Mouse (Mus musculus) MEL (cell line): ENCODE measurements around the gene Mcl1.

ENCODE experiments used
- CTCF ChIP-seq, 3 experiments: IDR thresholded peaks in 2 of 3; conservative IDR thresholded peaks in 1 of 3; 2 replicates each; pipeline ENCODE4 v1.5.1; 2011 to 2012; ENCODE audit warnings: low read length in 3 of 3, low read depth in 2 of 3, mild to moderate bottlenecking in 2 of 3, improper control_type of control experiment in 1 of 3, inconsistent platforms in 1 of 3, mixed read lengths in 1 of 3, moderate library complexity in 1 of 3; ENCODE audit not compliant: control insufficient read depth in 1 of 3, insufficient read depth in 1 of 3, poor library complexity in 1 of 3, severe bottlenecking in 1 of 3
- HCFC1 ChIP-seq: IDR thresholded peaks from 2 replicates; pipeline ENCODE4 v1.6.1; 2012; ENCODE audit warnings: low read depth, mild to moderate bottlenecking, inconsistent platforms, low read length, improper control_type of control experiment, moderate library complexity
- KAT2A ChIP-seq: conservative IDR thresholded peaks from 2 replicates; pipeline ENCODE4 v1.6.1; 2012; ENCODE audit warnings: low read depth, low read length, improper control_type of control experiment, inconsistent platforms
- MEF2A ChIP-seq: IDR thresholded peaks from 2 replicates; pipeline ENCODE4 v1.6.1; 2014; ENCODE audit warnings: low read depth, mild to moderate bottlenecking, inconsistent platforms, low read length, improper control_type of control experiment; ENCODE audit not compliant: poor library complexity, insufficient replicate concordance, severe bottlenecking; ENCODE audit errors: extremely low read depth
- POLR2A ChIP-seq, 2 experiments: IDR thresholded peaks; 2 replicates each; pipeline ENCODE4 v1.6.1; 2011 to 2012; ENCODE audit warnings: low read length in 2 of 2, mild to moderate bottlenecking in 2 of 2, control low read depth in 1 of 2, improper control_type of control experiment in 1 of 2, low read depth in 1 of 2, moderate library complexity in 1 of 2; ENCODE audit not compliant: control insufficient read depth in 1 of 2, insufficient read depth in 1 of 2, poor library complexity in 1 of 2
- RCOR1 ChIP-seq: IDR thresholded peaks from 2 replicates; pipeline ENCODE4 v1.6.1; 2012; ENCODE audit warnings: low read depth, mild to moderate bottlenecking, inconsistent platforms, low read length, improper control_type of control experiment

DNA sequence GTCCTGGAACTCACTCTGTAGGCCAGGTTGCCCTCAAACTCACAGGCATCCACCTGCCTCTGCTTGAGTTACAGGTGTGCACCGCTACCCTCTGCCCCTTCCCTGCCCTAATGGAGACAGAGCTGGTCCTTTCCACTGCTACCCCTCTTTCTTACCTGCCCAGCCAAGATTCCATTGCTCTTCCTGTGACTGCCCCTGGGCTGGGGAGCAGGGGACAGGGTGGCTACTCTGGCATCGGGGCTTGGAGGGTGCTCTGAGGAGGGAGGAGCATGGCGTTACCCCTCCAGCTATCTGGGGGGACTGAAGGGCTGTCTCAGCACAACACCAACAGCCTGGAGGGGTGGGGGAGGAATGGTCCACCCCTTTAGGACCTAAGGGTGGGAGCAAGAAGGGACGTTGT, 26.7 kb downstream of the Mcl1 start:
- TF ChIP-seq KAT2A (no peak), CTCF (IDR thresholded peaks at IDR 0.05 in 2 of 3, conservative IDR thresholded peaks at IDR 0.05 in 1 of 3; ENCODE audit: control insufficient read depth in 1 of 3, insufficient read depth in 1 of 3, low read depth in 2 of 3, low read length in 3 of 3, poor library complexity in 1 of 3, severe bottlenecking in 1 of 3) (no peak), MEF2A (no peak), POLR2A (IDR thresholded peaks at IDR 0.05; ENCODE audit: control insufficient read depth in 1 of 2, insufficient read depth in 1 of 2, low read depth in 1 of 2, low read length in 2 of 2, poor library complexity in 1 of 2) (no peak), RCOR1 (no peak), HCFC1 (no peak)
